Comparison of ENCODE assay signal across 8 mouse cellular contexts in genomic region chr13:23519416-23519815, GRCm38 (mm10). TPM values are rescaled to one million over a fixed set of nuclear protein-coding genes. Genes with fewer than 3 reads are reported as not detected.
A peak's percentile ranks its signal among the peaks of the same experiment; 100 is the strongest.
DNase-seq lines count a peak whose midpoint lies in the region; ATAC-seq and TF ChIP-seq lines count a peak whose summit lies in the region.

No protein-coding gene starts in this region.

- 0 out of 2 replicates have a peak, but pooled peaks cover 3% of the 10 kb centered on the region for H3K4me1 ChIP-seq in forebrain, embryonic 11.5 days (replicated peaks; ENCODE audit: control insufficient read depth, insufficient read depth, low read length)
- peaks cover 3% of the 10 kb centered on the region for H3K4me1 ChIP-seq in heart, embryonic 15.5 days (replicated peaks)
- peaks cover 16% of the 10 kb centered on the region for H3K4me1 ChIP-seq in liver, embryonic 11.5 days (replicated peaks; ENCODE audit: control insufficient read depth, insufficient read depth, low read length)
- H3K4me1 ChIP-seq in stomach, embryonic 16.5 days (ENCODE audit: control insufficient read depth, insufficient read depth, low read length), result peaks cover 3% of the 10 kb centered on the region

- TF ChIP-seq CTCF in brain, embryonic 14.5 days (IDR thresholded peaks at IDR 0.05; ENCODE audit: borderline replicate concordance, extremely low read depth, insufficient read depth, insufficient read length), result no peak

- ATAC-seq in CD4-positive, CD25-positive, alpha-beta regulatory T cell, adult 4 months, result peak; percentile 32
- ATAC-seq in forebrain, embryonic 11.5 days (replicated peaks; ENCODE audit: low FRiP score), result peak; percentile 57
- peak; percentile 45; the same call in 1 of the 2 replicates for ATAC-seq in heart, embryonic 15.5 days (replicated peaks; ENCODE audit: insufficient number of reproducible peaks, insufficient read depth, low FRiP score, low read depth)
- ATAC-seq in liver, embryonic 11.5 days (replicated peaks; ENCODE audit: low FRiP score), result peak; percentile 62
- peak; percentile 50 for ATAC-seq in stomach, embryonic 16.5 days (ENCODE audit: insufficient read depth, low FRiP score)

- no peaks in the 10 kb centered on the region for H3K9me3 ChIP-seq in forebrain, embryonic 11.5 days (ENCODE audit: control insufficient read depth, low read length)
- H3K9me3 ChIP-seq in heart, embryonic 15.5 days (replicated peaks), result no peaks in the 10 kb centered on the region
- H3K9me3 ChIP-seq in liver, embryonic 11.5 days (ENCODE audit: control insufficient read depth, low read length), result no peaks in the 10 kb centered on the region
- no peaks in the 10 kb centered on the region for H3K9me3 ChIP-seq in stomach, embryonic 16.5 days (replicated peaks; ENCODE audit: control insufficient read depth, low read length)

- no peak for TF ChIP-seq POLR2A in brain, embryonic 14.5 days (IDR thresholded peaks at IDR 0.05; ENCODE audit: borderline replicate concordance, extremely low read depth, insufficient read depth, insufficient read length, poor library complexity, severe bottlenecking)
- TF ChIP-seq POLR2A in myocyte (IDR thresholded peaks at IDR 0.05; ENCODE audit: insufficient read length, low read depth), result no peak

- 1% methylated on average over 10 of the region's 10 CpGs for WGBS in forebrain, embryonic 11.5 days
- WGBS in heart, embryonic 15.5 days, result under 1% methylated on average over 10 of the region's 10 CpGs
- WGBS in liver, embryonic 11.5 days, result under 1% methylated on average over 10 of the region's 10 CpGs
- WGBS in stomach, embryonic 16.5 days, result under 1% methylated on average over 10 of the region's 10 CpGs

- H3K9ac ChIP-seq in forebrain, embryonic 11.5 days (ENCODE audit: low read length), result no peak overlapping the region
- H3K9ac ChIP-seq in heart, embryonic 15.5 days, result peak overlapping the region; percentile 33
- 0 out of 2 replicates have a peak overlapping the region, but pooled peaks have one; percentile 26 for H3K9ac ChIP-seq in liver, embryonic 11.5 days (ENCODE audit: low read depth, low read length)
- 0 out of 2 replicates have a peak overlapping the region, but pooled peaks have one; percentile 40 for H3K9ac ChIP-seq in stomach, embryonic 16.5 days (ENCODE audit: low read length)

- no peak overlapping the region for H3K27ac ChIP-seq in forebrain, embryonic 11.5 days (ENCODE audit: low read depth, low read length)
- H3K27ac ChIP-seq in heart, embryonic 15.5 days, result peak overlapping the region; percentile 74
- peak overlapping the region; percentile 56; the same call in 1 of the 2 replicates for H3K27ac ChIP-seq in liver, embryonic 11.5 days (ENCODE audit: low read depth, low read length)
- H3K27ac ChIP-seq in stomach, embryonic 16.5 days (ENCODE audit: low read length), result no peak overlapping the region

- H3K4me3 ChIP-seq in forebrain, embryonic 11.5 days (ENCODE audit: low read depth, low read length), result peak overlapping the region; percentile 40
- peak overlapping the region; percentile 50 for H3K4me3 ChIP-seq in heart, embryonic 15.5 days
- H3K4me3 ChIP-seq in liver, embryonic 11.5 days (ENCODE audit: low read depth, low read length), result peak overlapping the region; percentile 58
- H3K4me3 ChIP-seq in myocyte, result peak overlapping the region; percentile 29
- peak overlapping the region; percentile 43 for H3K4me3 ChIP-seq in stomach, embryonic 16.5 days (replicated peaks; ENCODE audit: low read length)

- peak; percentile 77 for DNase-seq in brain, embryonic 14.5 days (ENCODE audit: low read depth)
- peak; percentile 86 for DNase-seq in forebrain, embryonic 11.5 days (ENCODE audit: low spot score)
- DNase-seq in kidney, postnatal 14 days, result peak; percentile 84
- no peak for DNase-seq in liver, embryonic 11.5 days (ENCODE audit: low spot score)

- no peak overlapping the region for H3ac ChIP-seq in myocyte (ENCODE audit: control insufficient read depth, insufficient read length)

- no peaks in the 10 kb centered on the region for H3K36me3 ChIP-seq in forebrain, embryonic 11.5 days (ENCODE audit: control insufficient read depth, insufficient read depth, low read length)
- H3K36me3 ChIP-seq in heart, embryonic 15.5 days, result no peaks in the 10 kb centered on the region
- no peaks in the 10 kb centered on the region for H3K36me3 ChIP-seq in liver, embryonic 11.5 days (ENCODE audit: control insufficient read depth, insufficient read depth, low read length)
- H3K36me3 ChIP-seq in myocyte (ENCODE audit: control insufficient read depth, insufficient read depth), result no peaks in the 10 kb centered on the region
- no peaks in the 10 kb centered on the region for H3K36me3 ChIP-seq in stomach, embryonic 16.5 days (ENCODE audit: control insufficient read depth, insufficient read depth, low read length)

- no peaks in the 10 kb centered on the region for H3K27me3 ChIP-seq in forebrain, embryonic 11.5 days (ENCODE audit: control insufficient read depth, insufficient read depth, low read length)
- no peaks in the 10 kb centered on the region for H3K27me3 ChIP-seq in heart, embryonic 15.5 days
- H3K27me3 ChIP-seq in liver, embryonic 11.5 days (replicated peaks; ENCODE audit: control insufficient read depth, insufficient read depth, low read length), result no peaks in the 10 kb centered on the region
- H3K27me3 ChIP-seq in myocyte (ENCODE audit: control insufficient read depth, insufficient read depth, insufficient read length), result no peaks in the 10 kb centered on the region
- H3K27me3 ChIP-seq in stomach, embryonic 16.5 days (ENCODE audit: control insufficient read depth, insufficient read depth, low read length), result no peaks in the 10 kb centered on the region

- H3K79me2 ChIP-seq in myocyte (ENCODE audit: control insufficient read depth, insufficient read depth), result no peaks in the 10 kb centered on the region

- peak overlapping the region; percentile 51; the same call in 1 of the 2 replicates for H3K4me2 ChIP-seq in forebrain, embryonic 11.5 days (ENCODE audit: low read depth, low read length, severe bottlenecking)
- peak overlapping the region; percentile 87 for H3K4me2 ChIP-seq in heart, embryonic 15.5 days
- H3K4me2 ChIP-seq in liver, embryonic 11.5 days, result peak overlapping the region; percentile 92
- H3K4me2 ChIP-seq in myocyte (ENCODE audit: low read depth), result peak overlapping the region; percentile 88
- peak overlapping the region; percentile 99 for H3K4me2 ChIP-seq in stomach, embryonic 16.5 days (ENCODE audit: low read depth, low read length)

TF ChIP-seq in myocyte, 11 proteins besides CTCF, POLR2A, EP300 and RAD21 (continues in another document):
- TF ChIP-seq POLR2AphosphoS2 (IDR thresholded peaks at IDR 0.05; ENCODE audit: insufficient read length, low read depth), result no peak
- TF ChIP-seq USF1 (IDR thresholded peaks at IDR 0.05; ENCODE audit: low read depth), result no peak

RNA-seq across cellular contexts. Expression of gene Hist1h4h, which starts 11.4 kb away (rescaled TPM):
- 10 to 100 TPM in 1 of 2 experiments, 1 to 10 TPM in 1; 9.5 to 10.8 TPM for polyA plus RNA-seq in CD4-positive, CD25-positive, alpha-beta regulatory T cell, adult 4 months (2017; shearing (Covaris generic))
- 23.3 and 31.7 TPM in 2 replicates for polyA plus RNA-seq in brain, embryonic 14.5 days (2012; rRNA removed)
- polyA plus RNA-seq in forebrain, embryonic 11.5 days (2014; fragmentation: Nextera tagmentation; extraction: Ambion mirVana), result 2.0 and 4.9 TPM in 2 replicates
- 5.4 and 5.7 TPM in 2 replicates for polyA plus RNA-seq in heart, embryonic 15.5 days (2015; fragmentation: Nextera tagmentation; extraction: Ambion mirVana)
- polyA plus RNA-seq in liver, embryonic 11.5 days (2014; fragmentation: Nextera tagmentation; extraction: Ambion mirVana), result 3.3 and 4.3 TPM in 2 replicates
- polyA plus RNA-seq in myocyte (2012; fragmentation: generic; extraction: Trizol), result 21.5 TPM
- 5.7 and 6.3 TPM in 2 replicates for polyA plus RNA-seq in stomach, embryonic 16.5 days (2015; fragmentation: Nextera tagmentation; extraction: Ambion mirVana)

RNA-seq across cellular contexts. Expression of gene Hist1h2af, which starts 14.3 kb away (rescaled TPM):
- polyA plus RNA-seq in CD4-positive, CD25-positive, alpha-beta regulatory T cell, adult 4 months (2017; shearing (Covaris generic)), result 1 to 10 TPM in 1 of 2 experiments, not detected in 1; 2.7 TPM
- 474 and 536 TPM in 2 replicates for polyA plus RNA-seq in brain, embryonic 14.5 days (2012; rRNA removed)
- 7.7 and 9.3 TPM in 2 replicates for polyA plus RNA-seq in forebrain, embryonic 11.5 days (2014; fragmentation: Nextera tagmentation; extraction: Ambion mirVana)
- 2.2 and 2.6 TPM in 2 replicates for polyA plus RNA-seq in heart, embryonic 15.5 days (2015; fragmentation: Nextera tagmentation; extraction: Ambion mirVana)
- 1.1 and 5.1 TPM in 2 replicates for polyA plus RNA-seq in liver, embryonic 11.5 days (2014; fragmentation: Nextera tagmentation; extraction: Ambion mirVana)
- 24.4 TPM for polyA plus RNA-seq in myocyte (2012; fragmentation: generic; extraction: Trizol)
- 0.74 and 3.1 TPM in 2 replicates for polyA plus RNA-seq in stomach, embryonic 16.5 days (2015; fragmentation: Nextera tagmentation; extraction: Ambion mirVana)

RNA-seq across cellular contexts. Expression of gene Hist1h3g, which starts 15.8 kb away (rescaled TPM):
- not detected for polyA plus RNA-seq in CD4-positive, CD25-positive, alpha-beta regulatory T cell, adult 4 months (2017; shearing (Covaris generic))
- 25.5 and 42.1 TPM in 2 replicates for polyA plus RNA-seq in brain, embryonic 14.5 days (2012; rRNA removed)
- polyA plus RNA-seq in forebrain, embryonic 11.5 days (2014; fragmentation: Nextera tagmentation; extraction: Ambion mirVana), result 5.2 and 5.7 TPM in 2 replicates
- polyA plus RNA-seq in heart, embryonic 15.5 days (2015; fragmentation: Nextera tagmentation; extraction: Ambion mirVana), result 1.6 and 3.1 TPM in 2 replicates
- polyA plus RNA-seq in liver, embryonic 11.5 days (2014; fragmentation: Nextera tagmentation; extraction: Ambion mirVana), result 5.2 TPM in 2 replicates
- 3.3 TPM for polyA plus RNA-seq in myocyte (2012; fragmentation: generic; extraction: Trizol)
- 4.7 and 6.1 TPM in 2 replicates for polyA plus RNA-seq in stomach, embryonic 16.5 days (2015; fragmentation: Nextera tagmentation; extraction: Ambion mirVana)

RNA-seq across cellular contexts. Expression of gene Hist1h2bh, which starts 23.8 kb away (rescaled TPM):
- polyA plus RNA-seq in CD4-positive, CD25-positive, alpha-beta regulatory T cell, adult 4 months (2017; shearing (Covaris generic)), result under 1 TPM; 0.41 to 0.66 TPM
- 4.4 and 4.7 TPM in 2 replicates for polyA plus RNA-seq in brain, embryonic 14.5 days (2012; rRNA removed)
- polyA plus RNA-seq in forebrain, embryonic 11.5 days (2014; fragmentation: Nextera tagmentation; extraction: Ambion mirVana), result 0.85 and 1.2 TPM in 2 replicates
- polyA plus RNA-seq in heart, embryonic 15.5 days (2015; fragmentation: Nextera tagmentation; extraction: Ambion mirVana), result 0.61 and 0.74 TPM in 2 replicates
- polyA plus RNA-seq in liver, embryonic 11.5 days (2014; fragmentation: Nextera tagmentation; extraction: Ambion mirVana), result 1.6 and 1.7 TPM in 2 replicates
- 1.1 TPM for polyA plus RNA-seq in myocyte (2012; fragmentation: generic; extraction: Trizol)
- polyA plus RNA-seq in stomach, embryonic 16.5 days (2015; fragmentation: Nextera tagmentation; extraction: Ambion mirVana), result 1.1 and 1.4 TPM in 2 replicates

RNA-seq across cellular contexts. Expression of gene Hist1h3f, which starts 24.4 kb away (rescaled TPM):
- not detected for polyA plus RNA-seq in CD4-positive, CD25-positive, alpha-beta regulatory T cell, adult 4 months (2017; shearing (Covaris generic))
- polyA plus RNA-seq in brain, embryonic 14.5 days (2012; rRNA removed), result 4.5 and 5.5 TPM in 2 replicates
- 0.92 and 1.4 TPM in 2 replicates for polyA plus RNA-seq in forebrain, embryonic 11.5 days (2014; fragmentation: Nextera tagmentation; extraction: Ambion mirVana)
- polyA plus RNA-seq in heart, embryonic 15.5 days (2015; fragmentation: Nextera tagmentation; extraction: Ambion mirVana), result 0.16 and 0.25 TPM in 2 replicates
- polyA plus RNA-seq in liver, embryonic 11.5 days (2014; fragmentation: Nextera tagmentation; extraction: Ambion mirVana), result 0.42 and 0.62 TPM in 2 replicates
- polyA plus RNA-seq in myocyte (2012; fragmentation: generic; extraction: Trizol), result 0.91 TPM
- polyA plus RNA-seq in stomach, embryonic 16.5 days (2015; fragmentation: Nextera tagmentation; extraction: Ambion mirVana), result 0.81 and 0.90 TPM in 2 replicates

Comparison
In these comparisons a context has a peak if more than half of its experiments do, and no peak if none do; other contexts are left out.
1. H3K27ac ChIP-seq: peak in heart, embryonic 15.5 days (single experiment) and liver, embryonic 11.5 days (single experiment); none in forebrain, embryonic 11.5 days (single experiment) and stomach, embryonic 16.5 days (single experiment).
2. RNA of gene Hist1h2af, which starts 14.3 kb away (polyA plus RNA-seq): 474 to 536 TPM in brain, embryonic 14.5 days; 24.4 TPM in myocyte (single experiment), 7.7 to 9.3 TPM in forebrain, embryonic 11.5 days, 1.1 to 5.1 TPM in liver, embryonic 11.5 days, 0.74 to 3.1 TPM in stomach, embryonic 16.5 days, 2.7 TPM in CD4-positive, CD25-positive, alpha-beta regulatory T cell, adult 4 months and 2.2 to 2.6 TPM in heart, embryonic 15.5 days; every median in the first group is over 10 times any median in the second.
3. Peak in every context shown above with its lines, with median percentiles within 50 percentile points of each other: ATAC-seq, H3K4me2 ChIP-seq and H3K4me3 ChIP-seq.